Mouse (Mus musculus): ENCODE measurements at regions not wholly inside any gene's neighbourhood (a gene's known extent, or its start where the extent isn't known, plus 50 kb on each side); places are given as distances from the start of the nearest gene placed in this dataset.

GRCm38 (mm10) chr6:49603844-49604243 is 208.4 kb downstream of the Stk31 start:
- DNase-seq (ENCODE audit: low spot score) (no peak), ATAC-seq (replicated peaks; ENCODE audit: insufficient number of reproducible peaks, low FRiP score, low TSS enrichment, low read depth) (no peak)
- Histone ChIP-seq H3K27ac (replicated peaks; ENCODE audit: low read depth, low read length) (no peak overlapping the region), H3K9ac (replicated peaks; ENCODE audit: low read length) (no peak overlapping the region), H3K9me3 (replicated peaks; ENCODE audit: control insufficient read depth, low read length) (no peaks in the 10 kb centered on the region), H3K36me3 (replicated peaks; ENCODE audit: control insufficient read depth, insufficient read depth, low read depth, low read length) (no peaks in the 10 kb centered on the region), H3K27me3 (ENCODE audit: control insufficient read depth, insufficient read depth, low read length) (no peaks in the 10 kb centered on the region), H3K4me2 (ENCODE audit: low read depth, low read length) (no peak overlapping the region), H3K4me1 (ENCODE audit: control insufficient read depth, insufficient read depth, low read length) (no peaks in the 10 kb centered on the region), H3K4me3 (ENCODE audit: low read depth, low read length) (no peak overlapping the region)
- 50% methylated on average over 3 of the region's 3 CpGs for WGBS

GRCm38 (mm10) chr6:49606028-49606427 is 210.6 kb downstream of the Stk31 start:
- Histone ChIP-seq H3K9me3 (replicated peaks; ENCODE audit: control insufficient read depth, low read length) (no peaks in the 10 kb centered on the region), H3K9ac (replicated peaks; ENCODE audit: low read length) (no peak overlapping the region), H3K4me2 (ENCODE audit: low read depth, low read length) (no peak overlapping the region), H3K36me3 (replicated peaks; ENCODE audit: control insufficient read depth, insufficient read depth, low read depth, low read length) (no peaks in the 10 kb centered on the region), H3K4me1 (ENCODE audit: control insufficient read depth, insufficient read depth, low read length) (no peaks in the 10 kb centered on the region), H3K27ac (replicated peaks; ENCODE audit: low read depth, low read length) (no peak overlapping the region), H3K4me3 (ENCODE audit: low read depth, low read length) (no peak overlapping the region), H3K27me3 (ENCODE audit: control insufficient read depth, insufficient read depth, low read length) (no peaks in the 10 kb centered on the region)
- peak; percentile 6 for DNase-seq (ENCODE audit: low spot score)
- 0% methylated on average over 1 of the region's 1 CpGs for WGBS
- no peak for ATAC-seq (replicated peaks; ENCODE audit: insufficient number of reproducible peaks, low FRiP score, low TSS enrichment, low read depth)

GRCm38 (mm10) chr6:49606626-49607158 is 211.3 kb downstream of the Stk31 start:
- no peak overlapping the region for H3K4me2 ChIP-seq (ENCODE audit: low read depth, low read length)
- 21% methylated on average over 9 of the region's 9 CpGs for WGBS
- H3K27me3 ChIP-seq (ENCODE audit: control insufficient read depth, insufficient read depth, low read length): no peaks in the 10 kb centered on the region
- DNase-seq (ENCODE audit: low spot score): peak; percentile 18
- no peaks in the 10 kb centered on the region for H3K4me1 ChIP-seq (ENCODE audit: control insufficient read depth, insufficient read depth, low read length)
- no peak overlapping the region for H3K27ac ChIP-seq (replicated peaks; ENCODE audit: low read depth, low read length)
- H3K9ac ChIP-seq (replicated peaks; ENCODE audit: low read length): no peak overlapping the region
- H3K9me3 ChIP-seq (replicated peaks; ENCODE audit: control insufficient read depth, low read length): no peaks in the 10 kb centered on the region
- no peak for ATAC-seq (replicated peaks; ENCODE audit: insufficient number of reproducible peaks, low FRiP score, low TSS enrichment, low read depth)
- no peak overlapping the region for H3K4me3 ChIP-seq (ENCODE audit: low read depth, low read length)
- no peaks in the 10 kb centered on the region for H3K36me3 ChIP-seq (replicated peaks; ENCODE audit: control insufficient read depth, insufficient read depth, low read depth, low read length)

- H3K4me1 ChIP-seq (ENCODE audit: control insufficient read depth, insufficient read depth, low read length): no peaks in the 10 kb centered on the region
- 81% methylated on average over 2 of the region's 2 CpGs for WGBS
- H3K4me2 ChIP-seq (ENCODE audit: low read depth, low read length): no peak overlapping the region
- H3K9me3 ChIP-seq (replicated peaks; ENCODE audit: control insufficient read depth, low read length): no peaks in the 10 kb centered on the region
- no peak overlapping the region for H3K9ac ChIP-seq (replicated peaks; ENCODE audit: low read length)
- no peaks in the 10 kb centered on the region for H3K27me3 ChIP-seq (ENCODE audit: control insufficient read depth, insufficient read depth, low read length)
- H3K27ac ChIP-seq (replicated peaks; ENCODE audit: low read depth, low read length): no peak overlapping the region
- DNase-seq (ENCODE audit: low spot score): no peak
- H3K4me3 ChIP-seq (ENCODE audit: low read depth, low read length): no peak overlapping the region
- no peak for ATAC-seq (replicated peaks; ENCODE audit: insufficient number of reproducible peaks, low FRiP score, low TSS enrichment, low read depth)
- H3K36me3 ChIP-seq (replicated peaks; ENCODE audit: control insufficient read depth, insufficient read depth, low read depth, low read length): no peaks in the 10 kb centered on the region
These were observed 198.4 kb upstream of the Npy start for GRCm38 (mm10) chr6:49624080-49624479.

GRCm38 (mm10) chr6:49624564-49624963 is 197.9 kb upstream of the Npy start:
- H3K27me3 ChIP-seq (ENCODE audit: control insufficient read depth, insufficient read depth, low read length): no peaks in the 10 kb centered on the region
- no peak overlapping the region for H3K4me3 ChIP-seq (ENCODE audit: low read depth, low read length)
- H3K4me1 ChIP-seq (ENCODE audit: control insufficient read depth, insufficient read depth, low read length): no peaks in the 10 kb centered on the region
- WGBS: 78% methylated on average over 5 of the region's 5 CpGs
- no peaks in the 10 kb centered on the region for H3K36me3 ChIP-seq (replicated peaks; ENCODE audit: control insufficient read depth, insufficient read depth, low read depth, low read length)
- H3K27ac ChIP-seq (replicated peaks; ENCODE audit: low read depth, low read length): no peak overlapping the region
- no peak overlapping the region for H3K4me2 ChIP-seq (ENCODE audit: low read depth, low read length)
- DNase-seq (ENCODE audit: low spot score) (no peak), ATAC-seq (replicated peaks; ENCODE audit: insufficient number of reproducible peaks, low FRiP score, low TSS enrichment, low read depth) (no peak)
- no peaks in the 10 kb centered on the region for H3K9me3 ChIP-seq (replicated peaks; ENCODE audit: control insufficient read depth, low read length)
- no peak overlapping the region for H3K9ac ChIP-seq (replicated peaks; ENCODE audit: low read length)

GRCm38 (mm10) chr6:49633470-49634095 is 188.9 kb upstream of the Npy start:
- WGBS: 39% methylated on average over 5 of the region's 5 CpGs
- Histone ChIP-seq H3K36me3 (replicated peaks; ENCODE audit: control insufficient read depth, insufficient read depth, low read depth, low read length) (no peaks in the 10 kb centered on the region), H3K4me1 (ENCODE audit: control insufficient read depth, insufficient read depth, low read length) (no peaks in the 10 kb centered on the region), H3K9me3 (replicated peaks; ENCODE audit: control insufficient read depth, low read length) (no peaks in the 10 kb centered on the region), H3K27me3 (ENCODE audit: control insufficient read depth, insufficient read depth, low read length) (no peaks in the 10 kb centered on the region), H3K4me3 (ENCODE audit: low read depth, low read length) (no peak overlapping the region), H3K4me2 (ENCODE audit: low read depth, low read length) (no peak overlapping the region), H3K9ac (replicated peaks; ENCODE audit: low read length) (no peak overlapping the region), H3K27ac (replicated peaks; ENCODE audit: low read depth, low read length) (no peak overlapping the region)
- ATAC-seq (replicated peaks; ENCODE audit: insufficient number of reproducible peaks, low FRiP score, low TSS enrichment, low read depth) (no peak), DNase-seq (ENCODE audit: low spot score) (no peak)

GRCm38 (mm10) chr6:49637654-49638053 is 184.9 kb upstream of the Npy start:
- no peaks in the 10 kb centered on the region for H3K36me3 ChIP-seq (replicated peaks; ENCODE audit: control insufficient read depth, insufficient read depth, low read depth, low read length)
- H3K27ac ChIP-seq (replicated peaks; ENCODE audit: low read depth, low read length): no peak overlapping the region
- no peak overlapping the region for H3K9ac ChIP-seq (replicated peaks; ENCODE audit: low read length)
- no peaks in the 10 kb centered on the region for H3K27me3 ChIP-seq (ENCODE audit: control insufficient read depth, insufficient read depth, low read length)
- DNase-seq (ENCODE audit: low spot score): no peak
- WGBS: 86% methylated on average over 2 of the region's 2 CpGs
- no peak overlapping the region for H3K4me2 ChIP-seq (ENCODE audit: low read depth, low read length)
- no peaks in the 10 kb centered on the region for H3K9me3 ChIP-seq (replicated peaks; ENCODE audit: control insufficient read depth, low read length)
- no peaks in the 10 kb centered on the region for H3K4me1 ChIP-seq (ENCODE audit: control insufficient read depth, insufficient read depth, low read length)
- ATAC-seq (replicated peaks; ENCODE audit: insufficient number of reproducible peaks, low FRiP score, low TSS enrichment, low read depth): no peak
- no peak overlapping the region for H3K4me3 ChIP-seq (ENCODE audit: low read depth, low read length)

GRCm38 (mm10) chr6:49641256-49641655 is 181.3 kb upstream of the Npy start:
- no peak for ATAC-seq (replicated peaks; ENCODE audit: insufficient number of reproducible peaks, low FRiP score, low TSS enrichment, low read depth)
- Histone ChIP-seq H3K4me2 (ENCODE audit: low read depth, low read length) (no peak overlapping the region), H3K36me3 (replicated peaks; ENCODE audit: control insufficient read depth, insufficient read depth, low read depth, low read length) (no peaks in the 10 kb centered on the region), H3K4me3 (ENCODE audit: low read depth, low read length) (no peak overlapping the region), H3K9me3 (replicated peaks; ENCODE audit: control insufficient read depth, low read length) (no peaks in the 10 kb centered on the region), H3K27me3 (ENCODE audit: control insufficient read depth, insufficient read depth, low read length) (no peaks in the 10 kb centered on the region), H3K27ac (replicated peaks; ENCODE audit: low read depth, low read length) (no peak overlapping the region), H3K4me1 (ENCODE audit: control insufficient read depth, insufficient read depth, low read length) (no peaks in the 10 kb centered on the region), H3K9ac (replicated peaks; ENCODE audit: low read length) (no peak overlapping the region)
- no peak for DNase-seq (ENCODE audit: low spot score)
- WGBS: 83% methylated on average over 5 of the region's 5 CpGs

Data from embryonic facial prominence, embryonic 11.5 days (tissue).